Mouse (Mus musculus): ENCODE data around the gene Sema4d.

DNA sequence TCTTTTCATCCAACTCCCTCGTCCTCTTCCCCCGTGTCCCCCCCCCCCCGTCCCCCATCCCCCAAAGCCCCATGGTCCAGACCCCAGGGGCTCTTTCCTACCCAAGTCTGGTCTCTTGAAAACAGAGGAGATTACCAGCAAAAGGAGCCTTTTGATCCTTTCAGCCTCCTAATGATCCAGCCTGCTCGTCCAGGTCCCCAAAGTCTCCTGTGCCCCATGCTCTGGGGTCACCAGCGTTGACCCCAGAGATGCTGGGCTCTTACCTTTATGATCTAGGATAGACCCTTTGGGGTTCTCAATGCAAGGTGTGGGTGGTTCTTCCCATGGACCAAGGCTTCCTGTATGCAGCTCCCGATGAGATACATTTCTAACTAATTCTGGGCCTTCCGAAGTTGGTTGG is 401 bp upstream of the Sema4d start:
- TF ChIP-seq CTCF (IDR thresholded peaks at IDR 0.05; ENCODE audit: low read depth, low read length) (no peak), EP300 (IDR thresholded peaks at IDR 0.05; ENCODE audit: insufficient read depth, low read depth, low read length) (no peak)
